Mouse (Mus musculus) midbrain, embryonic 13.5 days (tissue): Measurements from ENCODE around the gene Smoc1. TPM values are rescaled to one million over a fixed set of nuclear protein-coding genes. Genes with fewer than 3 reads are reported as not detected.

ENCODE experiments used
- ATAC-seq: fragments of 200-750 bp; cut with Nextera tagmentation; 2 replicates; pipeline ENCODE4 v1.8.0; 2017; ENCODE audit warnings: mild to moderate bottlenecking, moderate TSS enrichment, moderate library complexity
- H3K27ac ChIP-seq: fragments of 300-500 bp; sonication (generic); 2 replicates; pipeline ENCODE4 v1.5.1; 2015; ENCODE audit warnings: inconsistent platforms, mild to moderate bottlenecking, moderate library complexity
- H3K27me3 ChIP-seq: fragments of 300-500 bp; sonication (generic); 2 replicates; pipeline ENCODE4 v1.6.1; 2015; ENCODE audit warnings: mild to moderate bottlenecking, inconsistent platforms
- H3K36me3 ChIP-seq: fragments of 300-500 bp; sonication (generic); 2 replicates; pipeline ENCODE4 v1.6.1; 2015; ENCODE audit warnings: mild to moderate bottlenecking, inconsistent platforms
- H3K4me1 ChIP-seq: fragments of 300-500 bp; sonication (generic); replicated peaks from 2 replicates; pipeline ENCODE4 v1.6.1; 2015; ENCODE audit warnings: inconsistent platforms
- H3K4me2 ChIP-seq: fragments of 300-500 bp; sonication (generic); replicated peaks from 2 replicates; pipeline ENCODE4 v1.6.1; 2015; ENCODE audit warnings: moderate library complexity, mild to moderate bottlenecking, inconsistent platforms
- H3K4me3 ChIP-seq: fragments of 300-500 bp; sonication (generic); replicated peaks from 2 replicates; pipeline ENCODE4 v1.5.1; 2015; ENCODE audit warnings: mild to moderate bottlenecking, inconsistent platforms
- H3K9ac ChIP-seq: fragments of 300-500 bp; sonication (generic); replicated peaks from 2 replicates; pipeline ENCODE4 v1.6.1; 2015; ENCODE audit warnings: mild to moderate bottlenecking, inconsistent platforms
- H3K9me3 ChIP-seq: fragments of 300-500 bp; sonication (generic); 2 replicates; pipeline ENCODE4 v1.6.1; 2016; ENCODE audit warnings: mild to moderate bottlenecking, inconsistent platforms
- WGBS: fragments of 180-500 bp; shearing (Covaris S2); methylation state at CpG from one replicate; pipeline ENCODE4 v1.1.7; 2015; 5-methylcytosine and 5-hydroxymethylcytosine counted together
- polyA plus RNA-seq: library from polyadenylated mRNA; unstranded; fragments of >200 nt; fragmentation: Nextera tagmentation; extraction: Ambion mirVana; gene quantifications from 2 replicates; pipeline ENCODE4 v1.2.1, GENCODE M21; 2015

The Smoc1 gene
- polyA plus RNA-seq, 1 experiment from 2014 or later = 20.3 TPM

- H3K27me3 ChIP-seq = no peaks in the 10 kb centered on the region
- H3K4me3 ChIP-seq = no peak overlapping the region
- WGBS = 85% methylated on average over 3 of the region's 3 CpGs
- H3K9me3 ChIP-seq = no peaks in the 10 kb centered on the region
- H3K4me2 ChIP-seq = no peak overlapping the region
- 0 out of 2 replicates have a peak, but pooled peaks cover 7% of the 10 kb centered on the region for H3K4me1 ChIP-seq
- H3K9ac ChIP-seq = no peak overlapping the region
- no peak for ATAC-seq
- H3K36me3 ChIP-seq = no peaks in the 10 kb centered on the region
- no peak overlapping the region for H3K27ac ChIP-seq
Observed at GRCm38 (mm10) chr12:81092641-81093040, 66.0 kb downstream of the Smoc1 start.

GRCm38 (mm10) chr12:81093211-81093610, 66.6 kb downstream of the Smoc1 start:
- no peak overlapping the region for H3K4me2 ChIP-seq
- no peak overlapping the region for H3K9ac ChIP-seq
- WGBS = 75% methylated on average over 7 of the region's 7 CpGs
- H3K27ac ChIP-seq = no peak overlapping the region
- no peak overlapping the region for H3K4me3 ChIP-seq
- no peaks in the 10 kb centered on the region for H3K9me3 ChIP-seq
- H3K4me1 ChIP-seq = 0 out of 2 replicates have a peak, but pooled peaks cover 8% of the 10 kb centered on the region
- no peak for ATAC-seq
- no peaks in the 10 kb centered on the region for H3K27me3 ChIP-seq
- no peaks in the 10 kb centered on the region for H3K36me3 ChIP-seq

DNA sequence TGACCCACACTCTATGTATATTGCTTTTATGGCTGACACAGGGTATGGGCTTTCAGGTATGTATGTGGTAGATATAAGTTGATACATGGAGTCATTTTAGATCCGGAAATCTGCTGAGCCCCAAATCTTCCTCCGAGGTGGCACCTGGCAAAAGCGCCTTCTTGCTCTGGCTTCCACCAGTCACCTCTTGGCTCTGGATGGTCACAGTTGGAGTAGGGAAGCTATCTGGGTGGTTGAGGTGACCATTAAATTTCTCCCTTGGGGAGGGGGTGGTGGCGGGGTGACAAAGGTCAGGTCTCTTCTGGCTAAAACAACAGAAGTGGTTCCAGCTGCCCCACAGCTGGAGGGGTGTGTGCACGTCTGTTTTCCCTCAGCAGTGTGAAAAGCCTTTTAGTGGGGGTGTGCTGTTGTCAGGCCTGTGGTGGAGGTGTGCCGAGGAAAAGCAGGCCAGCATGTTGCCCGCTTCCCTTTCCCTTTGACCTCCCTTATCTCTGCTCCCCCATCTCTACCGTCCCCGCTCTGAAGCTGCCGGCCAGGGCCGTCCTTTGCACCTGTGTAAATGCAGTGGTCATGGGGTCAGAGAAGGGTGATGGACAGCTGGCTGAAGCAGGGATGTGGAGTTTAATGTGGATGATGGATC, 68.3 kb downstream of the Smoc1 start:
- no peaks in the 10 kb centered on the region for H3K36me3 ChIP-seq
- H3K9ac ChIP-seq = no peak overlapping the region
- ATAC-seq = no peak
- no peak overlapping the region for H3K27ac ChIP-seq
- 0 out of 2 replicates have a peak, but pooled peaks cover 8% of the 10 kb centered on the region for H3K4me1 ChIP-seq
- H3K9me3 ChIP-seq = no peaks in the 10 kb centered on the region
- H3K4me2 ChIP-seq = no peak overlapping the region
- no peak overlapping the region for H3K4me3 ChIP-seq
- H3K27me3 ChIP-seq = no peaks in the 10 kb centered on the region
- WGBS = 73% methylated on average over 11 of the region's 11 CpGs

DNA sequence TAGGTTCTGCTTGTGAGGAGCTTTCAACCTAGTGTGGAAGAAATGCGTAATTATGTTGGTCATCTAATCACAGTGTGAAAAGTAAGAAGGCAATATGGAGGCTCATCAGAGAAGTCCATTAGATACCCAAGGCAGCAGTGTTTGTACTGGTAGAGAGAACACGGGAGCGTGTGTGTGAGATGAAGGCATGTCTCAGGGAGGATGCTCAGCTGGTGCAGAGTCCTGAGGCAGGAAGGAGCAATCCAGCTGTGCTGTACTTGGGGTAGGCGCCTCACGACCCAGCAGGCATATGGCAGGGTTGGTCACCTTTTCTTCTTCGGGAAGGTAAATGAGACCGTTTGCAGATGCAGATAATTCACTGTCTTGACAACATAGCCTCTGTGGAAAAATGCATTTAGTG, 70.7 kb downstream of the Smoc1 start:
- no peak for ATAC-seq
- Histone ChIP-seq H3K27ac (peak overlapping the region; percentile 44; the same call in 1 of the 2 replicates), H3K4me3 (no peak overlapping the region), H3K4me2 (no peak overlapping the region), H3K9ac (no peak overlapping the region), H3K4me1 (peaks cover 13% of the 10 kb centered on the region), H3K27me3 (no peaks in the 10 kb centered on the region), H3K9me3 (no peaks in the 10 kb centered on the region), H3K36me3 (no peaks in the 10 kb centered on the region)
- WGBS = 75% methylated on average over 7 of the region's 7 CpGs

DNA sequence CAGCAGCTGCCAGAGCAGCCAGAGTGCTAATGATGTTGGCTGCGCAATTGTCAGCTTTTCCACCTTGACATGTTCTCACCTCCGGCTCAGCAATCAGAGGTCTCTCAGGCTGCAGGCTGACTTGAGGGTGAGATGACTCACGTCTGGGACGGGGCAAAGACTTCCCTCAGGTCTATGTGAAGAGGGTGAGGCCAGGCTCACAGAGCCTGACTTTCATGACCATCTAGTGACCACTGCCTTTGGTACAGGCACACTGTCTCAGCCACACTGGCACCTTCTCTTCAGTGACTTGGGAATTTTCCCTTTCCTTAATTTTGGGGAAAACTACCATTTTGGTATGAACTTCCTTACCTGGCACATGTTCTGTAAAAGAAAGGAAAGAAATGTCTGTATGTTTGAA, 71.1 kb downstream of the Smoc1 start:
- H3K4me2 ChIP-seq = no peak overlapping the region
- H3K4me1 ChIP-seq = peaks cover 13% of the 10 kb centered on the region
- peak overlapping the region; percentile 44; the same call in 1 of the 2 replicates for H3K27ac ChIP-seq
- no peak overlapping the region for H3K9ac ChIP-seq
- WGBS = 62% methylated on average over 4 of the region's 4 CpGs
- no peaks in the 10 kb centered on the region for H3K36me3 ChIP-seq
- no peaks in the 10 kb centered on the region for H3K27me3 ChIP-seq
- H3K4me3 ChIP-seq = no peak overlapping the region
- H3K9me3 ChIP-seq = no peaks in the 10 kb centered on the region
- ATAC-seq = no peak

DNA sequence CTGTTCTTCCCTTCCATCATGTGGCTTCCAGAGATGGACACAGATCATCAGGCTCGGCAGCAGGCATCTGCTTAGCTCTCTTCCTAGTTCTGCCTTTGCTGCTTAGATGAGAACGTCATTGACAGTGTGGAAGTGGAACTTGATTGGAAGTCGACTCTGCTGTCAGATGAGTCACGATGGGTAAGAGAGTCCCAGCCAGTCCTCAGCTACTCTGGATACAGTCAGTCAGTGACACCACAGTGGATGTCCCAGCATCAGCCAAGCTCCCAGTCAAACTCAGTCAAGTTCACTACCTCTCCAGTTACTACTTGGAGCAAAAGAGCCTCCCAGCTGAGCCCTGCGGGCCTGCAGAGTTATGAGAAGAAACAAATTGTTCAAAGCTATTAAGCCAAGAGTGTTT, 72.6 kb downstream of the Smoc1 start:
- Histone ChIP-seq H3K4me2 (no peak overlapping the region), H3K9me3 (no peaks in the 10 kb centered on the region), H3K4me1 (peaks cover 13% of the 10 kb centered on the region), H3K9ac (no peak overlapping the region), H3K4me3 (no peak overlapping the region), H3K36me3 (no peaks in the 10 kb centered on the region), H3K27ac (no peak overlapping the region), H3K27me3 (no peaks in the 10 kb centered on the region)
- WGBS = 75% methylated on average over 5 of the region's 5 CpGs
- ATAC-seq = no peak

- H3K27ac ChIP-seq = no peak overlapping the region
- H3K36me3 ChIP-seq = peaks cover 3% of the 10 kb centered on the region; the same call in 1 of the 2 replicates
- 89% methylated on average over 7 of the region's 7 CpGs for WGBS
- H3K4me2 ChIP-seq = no peak overlapping the region
- H3K9me3 ChIP-seq = no peaks in the 10 kb centered on the region
- ATAC-seq = no peak
- no peaks in the 10 kb centered on the region for H3K27me3 ChIP-seq
- no peak overlapping the region for H3K9ac ChIP-seq
- H3K4me1 ChIP-seq = peaks cover 13% of the 10 kb centered on the region
- H3K4me3 ChIP-seq = no peak overlapping the region
Observed at GRCm38 (mm10) chr12:81101691-81102090, 75.1 kb downstream of the Smoc1 start.

- Histone ChIP-seq H3K4me3 (no peak overlapping the region), H3K4me2 (no peak overlapping the region), H3K36me3 (peaks cover 3% of the 10 kb centered on the region; the same call in 1 of the 2 replicates), H3K9ac (no peak overlapping the region), H3K9me3 (no peaks in the 10 kb centered on the region), H3K27ac (no peak overlapping the region), H3K4me1 (peaks cover 21% of the 10 kb centered on the region), H3K27me3 (no peaks in the 10 kb centered on the region)
- 93% methylated on average over 14 of the region's 14 CpGs for WGBS
- ATAC-seq = no peak
Observed at GRCm38 (mm10) chr12:81104546-81104945, 77.9 kb downstream of the Smoc1 start.

GRCm38 (mm10) chr12:81105721-81106633, 79.4 kb downstream of the Smoc1 start:
- Histone ChIP-seq H3K27ac (no peak overlapping the region), H3K4me2 (no peak overlapping the region), H3K27me3 (no peaks in the 10 kb centered on the region), H3K4me3 (no peak overlapping the region), H3K36me3 (peaks cover 3% of the 10 kb centered on the region; the same call in 1 of the 2 replicates), H3K9me3 (no peaks in the 10 kb centered on the region), H3K4me1 (peaks cover 18% of the 10 kb centered on the region), H3K9ac (no peak overlapping the region)
- WGBS = 85% methylated on average over 12 of the region's 12 CpGs
- 0 out of 2 replicates have a peak, but pooled peaks have one; percentile 63 for ATAC-seq

DNA sequence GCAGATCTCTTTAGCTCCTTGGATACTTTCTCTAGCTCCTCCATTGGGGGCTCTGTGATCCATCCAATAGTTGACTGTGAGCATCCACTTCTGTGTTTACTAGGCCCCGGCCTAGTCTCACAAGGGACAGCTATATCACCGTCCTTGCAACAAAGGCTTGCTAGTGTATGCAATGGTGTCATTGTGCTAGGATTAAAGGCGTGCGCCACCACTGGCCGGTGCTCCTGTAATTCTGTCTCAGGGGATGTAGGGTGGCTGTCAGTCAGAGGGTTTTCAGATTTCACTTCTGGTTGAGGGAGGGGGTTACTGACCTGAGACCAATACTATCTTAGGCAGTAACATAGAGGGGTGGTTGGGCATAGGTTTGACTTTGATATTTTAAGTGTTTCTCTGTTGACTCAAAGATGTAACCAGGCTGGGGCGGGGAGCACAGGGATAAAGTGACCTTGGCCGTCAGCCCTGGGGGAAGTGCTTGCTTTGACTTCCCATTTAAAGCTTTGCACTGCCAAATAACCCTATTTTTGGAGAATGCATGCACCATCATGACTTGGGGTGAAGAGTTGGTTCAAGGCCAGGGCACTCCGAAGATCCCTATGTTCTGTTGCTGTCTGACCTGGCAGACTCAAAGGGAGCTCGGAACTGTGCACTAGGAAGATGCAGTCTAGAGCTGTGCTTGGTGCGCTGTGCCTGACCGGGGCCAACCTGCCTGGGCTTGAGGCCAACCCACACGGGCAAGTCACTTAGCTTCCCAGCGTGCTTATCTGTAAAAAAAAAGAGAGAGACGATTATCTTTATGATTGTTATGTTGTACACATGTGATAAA, 80.9 kb downstream of the Smoc1 start:
- no peaks in the 10 kb centered on the region for H3K27me3 ChIP-seq
- WGBS = 72% methylated on average over 14 of the region's 14 CpGs

DNA sequence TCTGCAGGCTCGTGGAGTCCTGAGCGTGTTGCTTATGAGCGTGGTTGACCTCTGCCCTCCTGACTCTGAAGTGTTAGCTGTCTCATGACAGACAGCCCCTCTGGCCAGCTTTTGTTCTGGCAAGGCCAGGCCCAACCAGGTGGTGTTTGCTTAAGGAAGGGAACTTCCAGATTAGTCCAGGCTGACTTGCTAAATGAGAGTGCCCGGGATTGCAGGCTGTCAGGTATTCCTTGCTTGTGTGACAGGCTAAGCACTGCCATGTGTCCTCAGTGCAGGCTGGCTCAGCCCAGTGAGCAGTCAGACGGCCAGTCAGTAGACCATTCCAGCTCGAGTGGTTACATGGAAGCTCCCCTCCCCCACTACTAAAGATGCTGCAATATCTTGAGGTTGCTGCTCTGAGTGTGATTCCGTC, 82.0 kb downstream of the Smoc1 start:
- peaks cover 18% of the 10 kb centered on the region for H3K4me1 ChIP-seq
- H3K4me3 ChIP-seq = no peak overlapping the region
- no peaks in the 10 kb centered on the region for H3K27me3 ChIP-seq
- peak; percentile 75 for ATAC-seq
- H3K4me2 ChIP-seq = no peak overlapping the region
- no peaks in the 10 kb centered on the region for H3K9me3 ChIP-seq
- no peak overlapping the region for H3K9ac ChIP-seq
- peaks cover 3% of the 10 kb centered on the region; the same call in 1 of the 2 replicates for H3K36me3 ChIP-seq
- no peak overlapping the region for H3K27ac ChIP-seq
- 25% methylated on average over 7 of the region's 7 CpGs for WGBS

More for the DNA sequence above, 80.9 kb downstream of the Smoc1 start:
- Histone ChIP-seq H3K4me2 (no peak overlapping the region), H3K9me3 (no peaks in the 10 kb centered on the region), H3K4me1 (peaks cover 18% of the 10 kb centered on the region), H3K9ac (no peak overlapping the region), H3K36me3 (peaks cover 3% of the 10 kb centered on the region; the same call in 1 of the 2 replicates), H3K27ac (no peak overlapping the region), H3K4me3 (no peak overlapping the region)
- no peak for ATAC-seq
